Mouse (Mus musculus): ENCODE results near the gene Trim38. TPM values are rescaled to one million over a fixed set of nuclear protein-coding genes. Genes with fewer than 3 reads are reported as not detected.
"Not testable (repeated sequence)": the region's sequence is repeated elsewhere in the genome, so short reads cannot be mapped to it uniquely, and the experiment has no call there.

Gene Trim38
- not detected in 2 replicates for polyA plus RNA-seq (2012)

DNA sequence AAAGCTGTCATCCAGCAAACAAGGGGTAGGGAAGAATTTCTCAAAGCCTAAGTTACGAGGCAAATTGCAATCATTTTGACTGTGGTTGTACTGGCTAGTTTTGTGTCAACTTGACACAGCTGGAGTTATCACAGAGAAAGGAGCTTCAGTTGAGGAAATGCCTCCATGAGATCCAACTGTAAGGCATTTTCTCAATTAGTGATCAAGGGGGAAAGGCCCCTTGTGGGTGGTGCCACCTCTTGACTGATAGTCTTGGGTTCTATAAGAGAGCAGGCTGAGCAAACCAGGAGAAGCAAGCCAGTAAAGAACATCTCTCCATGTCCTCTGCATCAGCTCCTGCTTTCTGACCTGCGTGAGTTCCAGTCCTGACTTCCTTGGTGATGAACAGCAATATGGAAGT lies at the start of gene Trim38:
TSS of gene Trim38 (plus strand) at position 301 of the 400 bp plus-strand sequence.
- not testable (repeated sequence) for H3K4me3 ChIP-seq (replicated peaks); H3K27me3 ChIP-seq (ENCODE audit: control insufficient read depth); H3K9me3 ChIP-seq (ENCODE audit: control insufficient read depth, low read length); H3K36me3 ChIP-seq (ENCODE audit: control insufficient read depth)
- H3K4me1 ChIP-seq (ENCODE audit: control insufficient read depth): peaks cover 75% of the 10 kb centered on the region

DNA sequence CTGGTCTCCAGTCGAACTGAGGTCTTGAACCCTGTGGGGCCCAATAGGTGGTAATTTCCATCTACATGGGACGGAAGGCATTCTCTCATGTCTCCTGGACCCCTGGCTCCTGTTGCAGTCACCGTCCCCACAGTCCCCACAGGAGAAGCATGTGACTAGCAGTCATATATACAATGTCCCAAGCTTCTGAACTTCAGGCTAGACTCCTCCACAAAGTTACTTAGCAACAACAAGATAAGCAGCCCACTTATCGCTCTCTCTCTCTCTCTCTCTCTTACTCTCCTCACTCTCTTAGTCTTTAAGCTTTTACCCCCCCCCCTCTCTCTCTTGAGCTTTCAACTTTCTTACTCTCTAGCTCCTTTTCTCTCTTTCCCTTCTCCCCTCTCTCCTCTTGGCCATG lies 45.5 kb upstream of the Trim38 start:
- no peaks in the 10 kb centered on the region for H3K9me3 ChIP-seq (ENCODE audit: control insufficient read depth, low read length)
- no peak overlapping the region for H3K4me3 ChIP-seq (replicated peaks)

DNA sequence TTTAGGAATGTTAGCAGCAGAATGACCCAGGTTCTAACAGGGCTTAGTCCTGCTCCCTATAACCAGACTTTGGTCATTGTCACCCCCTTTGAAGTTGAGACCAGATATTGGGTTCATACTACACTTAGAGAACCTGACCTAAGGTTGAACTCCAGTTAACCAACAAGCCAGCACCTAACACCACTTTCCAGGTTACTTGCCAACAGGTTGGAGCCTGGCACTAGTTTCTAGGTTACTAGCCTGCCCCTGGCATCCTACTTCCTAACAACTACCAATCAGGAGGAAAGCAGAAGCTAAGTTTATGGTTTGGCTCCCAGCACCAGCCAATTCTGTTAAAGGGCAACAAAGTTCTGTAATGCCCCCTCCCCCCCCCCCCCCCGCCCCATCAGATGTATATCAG lies 44.5 kb upstream of the Trim38 start:
- TF ChIP-seq TAL1 (IDR thresholded peaks at IDR 0.05; ENCODE audit: low read length): no peak
- no peak for TF ChIP-seq GATA1 (IDR thresholded peaks at IDR 0.05; ENCODE audit: low read length)
- H3K9me3 ChIP-seq (ENCODE audit: control insufficient read depth, low read length): no peaks in the 10 kb centered on the region
- no peaks in the 10 kb centered on the region for H3K27me3 ChIP-seq (ENCODE audit: control insufficient read depth)
- no peaks in the 10 kb centered on the region for H3K36me3 ChIP-seq (ENCODE audit: control insufficient read depth)
- peaks cover 22% of the 10 kb centered on the region for H3K4me1 ChIP-seq (ENCODE audit: control insufficient read depth)
- H3K4me3 ChIP-seq (replicated peaks): no peak overlapping the region

More for the DNA sequence above, 45.5 kb upstream of the Trim38 start:
- Histone ChIP-seq H3K36me3 (ENCODE audit: control insufficient read depth) (no peaks in the 10 kb centered on the region), H3K27me3 (ENCODE audit: control insufficient read depth) (no peaks in the 10 kb centered on the region), H3K4me1 (ENCODE audit: control insufficient read depth) (peaks cover 22% of the 10 kb centered on the region)
- TF ChIP-seq TAL1 (IDR thresholded peaks at IDR 0.05; ENCODE audit: low read length) (no peak), GATA1 (IDR thresholded peaks at IDR 0.05; ENCODE audit: low read length) (no peak)

DNA sequence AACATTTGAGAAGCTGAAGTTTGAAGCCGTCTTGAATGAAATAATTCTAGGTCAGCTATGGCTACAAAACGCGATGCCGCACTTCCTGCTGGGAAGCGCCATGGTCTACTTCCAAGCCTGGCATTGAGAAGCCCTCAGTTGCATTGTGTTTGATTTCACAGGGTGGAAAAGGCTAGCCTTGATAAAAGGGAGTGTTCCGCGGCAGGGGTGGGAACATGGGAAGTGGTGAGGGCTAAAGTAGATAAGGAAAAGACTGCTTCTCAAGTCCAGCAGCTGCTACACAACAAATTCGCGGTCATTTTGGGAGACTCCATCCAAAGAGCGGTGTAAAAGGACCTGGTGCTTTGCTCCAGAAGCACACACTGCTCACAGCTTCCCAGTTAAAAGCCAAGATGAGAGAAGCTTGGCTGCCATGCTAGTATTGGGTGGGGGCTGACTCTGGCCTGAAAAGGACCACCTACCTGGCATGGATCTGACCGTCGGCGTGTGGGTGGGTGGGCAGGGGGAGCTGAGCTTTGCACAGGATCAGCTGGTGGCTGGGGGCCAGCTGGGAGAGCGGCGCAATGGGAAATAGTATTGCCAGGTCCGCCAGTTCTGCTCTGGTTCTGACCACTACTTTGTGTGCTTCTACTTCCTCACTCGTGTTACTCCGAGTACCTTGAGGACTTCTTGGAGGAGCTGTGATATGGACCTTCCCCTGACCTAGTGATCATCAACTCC lies 41.1 kb upstream of the Trim38 start:
- H3K36me3 ChIP-seq (ENCODE audit: control insufficient read depth): no peaks in the 10 kb centered on the region
- H3K4me1 ChIP-seq (ENCODE audit: control insufficient read depth): peaks cover 15% of the 10 kb centered on the region
- H3K27me3 ChIP-seq (ENCODE audit: control insufficient read depth): no peaks in the 10 kb centered on the region
- H3K9me3 ChIP-seq (ENCODE audit: control insufficient read depth, low read length): no peaks in the 10 kb centered on the region
- TF ChIP-seq GATA1 (IDR thresholded peaks at IDR 0.05; ENCODE audit: low read length) (no peak), TAL1 (IDR thresholded peaks at IDR 0.05; ENCODE audit: low read length) (no peak)
- H3K4me3 ChIP-seq (replicated peaks): no peak overlapping the region

DNA sequence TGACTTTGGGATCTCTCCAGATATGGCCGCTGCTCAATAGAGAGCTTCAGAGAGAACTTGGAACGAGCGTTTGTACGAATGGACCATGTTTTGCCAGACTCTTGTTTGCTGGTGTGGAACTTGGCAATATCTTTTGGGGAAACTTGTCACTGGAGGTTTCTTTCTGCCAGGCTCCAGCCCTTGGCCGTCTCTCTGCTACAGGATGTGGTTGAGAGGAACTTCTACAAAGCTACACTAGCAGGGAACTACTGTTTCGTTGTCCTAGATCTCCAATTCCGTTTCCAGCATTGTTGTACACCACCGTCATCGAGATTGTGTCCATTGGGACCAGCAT lies 40.6 kb upstream of the Trim38 start:
- Histone ChIP-seq H3K9me3 (ENCODE audit: control insufficient read depth, low read length) (no peaks in the 10 kb centered on the region), H3K4me3 (replicated peaks) (no peak overlapping the region), H3K36me3 (ENCODE audit: control insufficient read depth) (no peaks in the 10 kb centered on the region), H3K4me1 (ENCODE audit: control insufficient read depth) (peaks cover 10% of the 10 kb centered on the region), H3K27me3 (ENCODE audit: control insufficient read depth) (no peaks in the 10 kb centered on the region)
- TF ChIP-seq TAL1 (IDR thresholded peaks at IDR 0.05; ENCODE audit: low read length): no peak
- no peak for TF ChIP-seq GATA1 (IDR thresholded peaks at IDR 0.05; ENCODE audit: low read length)

DNA sequence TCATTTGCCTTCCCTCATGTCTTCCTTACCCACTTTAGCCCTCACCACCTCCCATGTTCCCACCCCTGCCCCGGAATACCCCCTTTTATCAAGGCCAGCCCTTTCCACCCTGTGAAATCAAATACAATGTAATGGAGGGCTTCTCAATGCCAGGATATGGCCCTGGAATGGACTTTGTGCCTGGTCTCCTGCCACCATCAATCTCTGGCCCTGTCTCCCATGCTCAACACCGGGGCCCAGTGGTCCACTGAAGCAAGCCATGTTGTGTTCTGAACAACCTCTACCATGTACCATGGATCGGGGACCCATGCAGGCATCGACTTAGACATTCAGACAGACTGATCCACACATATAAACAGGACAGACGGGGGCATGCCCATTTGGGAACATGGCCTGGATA lies 40.0 kb upstream of the Trim38 start:
- Histone ChIP-seq H3K9me3 (ENCODE audit: control insufficient read depth, low read length) (no peaks in the 10 kb centered on the region), H3K36me3 (ENCODE audit: control insufficient read depth) (no peaks in the 10 kb centered on the region), H3K4me1 (ENCODE audit: control insufficient read depth) (peaks cover 4% of the 10 kb centered on the region; the same call in 1 of the 2 replicates), H3K27me3 (ENCODE audit: control insufficient read depth) (no peaks in the 10 kb centered on the region), H3K4me3 (replicated peaks) (no peak overlapping the region)
- no peak for TF ChIP-seq GATA1 (IDR thresholded peaks at IDR 0.05; ENCODE audit: low read length)
- no peak for TF ChIP-seq TAL1 (IDR thresholded peaks at IDR 0.05; ENCODE audit: low read length)

DNA sequence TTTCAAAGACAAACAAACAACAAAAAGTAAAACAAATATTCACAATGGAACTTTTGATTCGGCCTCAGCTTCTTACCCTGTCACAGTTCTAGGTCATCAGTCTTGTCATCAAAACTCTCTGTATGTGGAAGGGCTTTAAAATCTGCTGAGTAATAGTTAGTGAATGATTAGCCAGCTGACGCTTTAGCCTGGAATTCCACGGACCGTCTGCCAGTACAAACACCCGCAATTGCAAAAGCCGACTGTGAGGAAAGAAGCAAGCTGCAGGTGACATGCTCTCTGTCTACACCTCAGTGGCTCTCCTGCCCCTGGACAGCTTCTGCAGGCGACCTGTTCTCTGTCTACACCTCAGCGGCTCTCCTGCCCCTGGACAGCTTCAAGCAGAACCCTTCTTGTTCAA lies 39.2 kb upstream of the Trim38 start:
- no peaks in the 10 kb centered on the region for H3K36me3 ChIP-seq (ENCODE audit: control insufficient read depth)
- no peak for TF ChIP-seq GATA1 (IDR thresholded peaks at IDR 0.05; ENCODE audit: low read length)
- TF ChIP-seq TAL1 (IDR thresholded peaks at IDR 0.05; ENCODE audit: low read length): no peak
- H3K4me3 ChIP-seq (replicated peaks): no peak overlapping the region
- no peaks in the 10 kb centered on the region for H3K9me3 ChIP-seq (ENCODE audit: control insufficient read depth, low read length)
- H3K4me1 ChIP-seq (ENCODE audit: control insufficient read depth): peaks cover 3% of the 10 kb centered on the region; the same call in 1 of the 2 replicates
- H3K27me3 ChIP-seq (ENCODE audit: control insufficient read depth): no peaks in the 10 kb centered on the region

DNA sequence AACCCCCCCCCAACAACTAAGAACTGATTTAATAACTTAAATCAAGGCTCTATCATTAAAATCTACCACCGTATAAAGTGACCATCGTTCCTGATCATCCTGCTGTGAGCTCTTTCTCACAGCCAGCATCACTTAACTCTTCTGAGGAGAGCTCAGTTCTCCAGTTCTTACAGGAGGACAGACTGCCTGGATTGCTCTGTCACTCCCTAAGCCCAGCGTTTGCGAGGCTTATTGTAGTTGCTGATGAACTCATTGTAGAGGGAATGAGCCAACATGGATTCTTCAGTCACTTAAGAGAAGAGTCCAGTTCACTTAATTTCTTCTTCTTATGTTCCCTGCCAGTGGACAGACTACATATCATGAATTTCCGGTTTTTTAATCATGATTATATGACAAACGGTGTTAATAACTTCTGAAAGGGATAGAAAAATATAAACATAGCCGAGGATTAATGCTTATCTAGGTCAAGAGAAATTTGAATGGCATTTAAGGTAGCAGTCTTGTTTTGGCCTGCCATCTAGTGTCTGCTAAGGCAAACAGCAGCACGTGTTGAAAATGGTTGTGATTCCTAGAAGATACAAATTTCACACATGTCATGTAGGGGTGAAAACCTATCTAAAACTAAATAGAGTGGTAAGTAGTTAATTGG lies 37.4 kb upstream of the Trim38 start:
- TF ChIP-seq TAL1 (IDR thresholded peaks at IDR 0.05; ENCODE audit: low read length) (no peak), GATA1 (IDR thresholded peaks at IDR 0.05; ENCODE audit: low read length) (no peak)
- Histone ChIP-seq H3K27me3 (ENCODE audit: control insufficient read depth) (no peaks in the 10 kb centered on the region), H3K36me3 (ENCODE audit: control insufficient read depth) (no peaks in the 10 kb centered on the region), H3K4me1 (ENCODE audit: control insufficient read depth) (peaks cover 7% of the 10 kb centered on the region), H3K4me3 (replicated peaks) (no peak overlapping the region), H3K9me3 (ENCODE audit: control insufficient read depth, low read length) (no peaks in the 10 kb centered on the region)

DNA sequence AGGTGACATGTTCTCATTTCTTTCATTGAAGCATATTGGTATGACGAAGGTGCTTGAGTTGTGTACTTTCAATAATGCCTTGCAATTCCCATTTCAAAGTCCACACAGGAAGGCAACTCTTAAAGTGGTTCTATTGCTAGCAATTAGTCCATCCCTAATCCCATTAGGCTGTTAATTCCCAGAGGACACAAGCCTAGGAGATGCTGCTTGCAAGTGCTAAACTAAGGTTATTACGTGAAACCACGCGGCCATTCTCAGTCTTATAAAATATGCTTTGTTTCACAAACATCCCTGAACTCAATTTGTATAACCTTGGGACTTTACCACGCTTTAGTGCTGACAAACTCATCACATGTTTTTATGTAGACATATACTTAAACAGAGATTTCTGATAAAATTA lies 32.6 kb upstream of the Trim38 start:
- TF ChIP-seq GATA1 (IDR thresholded peaks at IDR 0.05; ENCODE audit: low read length): no peak
- TF ChIP-seq TAL1 (IDR thresholded peaks at IDR 0.05; ENCODE audit: low read length): no peak
- H3K9me3 ChIP-seq (ENCODE audit: control insufficient read depth, low read length): no peaks in the 10 kb centered on the region
- peaks cover 31% of the 10 kb centered on the region for H3K4me1 ChIP-seq (ENCODE audit: control insufficient read depth)
- no peak overlapping the region for H3K4me3 ChIP-seq (replicated peaks)
- no peaks in the 10 kb centered on the region for H3K27me3 ChIP-seq (ENCODE audit: control insufficient read depth)
- H3K36me3 ChIP-seq (ENCODE audit: control insufficient read depth): no peaks in the 10 kb centered on the region; the same call in 1 of the 2 replicates

All from erythroblast, embryonic 14.5 days (primary cell).